Mouse (Mus musculus) neural tube, embryonic 10.5 days (tissue): Measurements from ENCODE around the gene Usp44.
"Not testable (repeated sequence)": the region's sequence is repeated elsewhere in the genome, so short reads cannot be mapped to it uniquely, and the experiment has no call there.

ENCODE experiments used
- DNase-seq: peaks from one replicate; pipeline ENCODE4 v3.0.0-alpha.2; 2017; ENCODE audit warnings: low spot score; ENCODE audit errors: extremely low spot score

Gene Usp44

DNA sequence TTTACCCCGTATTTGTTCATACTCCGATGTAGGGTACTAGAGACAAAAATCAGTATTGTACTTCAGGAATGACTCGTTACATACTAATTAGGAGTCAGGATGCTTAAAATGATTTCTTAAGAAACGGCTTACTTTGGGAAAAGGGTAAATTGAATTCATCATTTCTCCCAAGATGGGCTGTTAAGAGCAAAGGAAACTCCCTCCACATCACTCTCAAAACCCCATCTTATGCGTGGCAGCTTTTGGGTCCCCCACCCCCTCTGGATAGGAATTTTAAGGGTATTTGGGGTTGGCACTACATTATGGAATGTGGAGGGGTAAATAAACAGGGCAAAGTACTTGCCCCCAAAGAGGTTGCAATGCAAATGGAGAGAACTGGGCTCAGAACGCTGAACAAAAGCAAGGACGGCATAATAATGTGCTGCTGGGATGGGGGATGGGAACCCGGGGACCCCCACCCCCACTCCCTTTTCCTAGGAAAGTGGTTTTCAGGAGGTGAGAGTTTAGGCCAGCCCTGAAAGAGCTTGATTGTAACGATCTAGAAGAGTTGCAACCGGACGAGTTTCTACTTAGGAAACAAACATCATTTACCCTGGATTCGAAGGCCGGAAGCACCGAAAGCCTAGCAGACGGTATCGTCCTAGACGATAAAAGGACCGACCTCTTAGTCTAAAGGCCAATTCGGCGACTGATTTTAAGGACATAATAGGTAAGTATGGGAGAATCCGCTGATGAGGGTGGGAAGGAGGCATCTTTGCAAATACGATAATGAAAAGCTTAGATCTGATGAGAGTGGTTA, at the start of gene Usp44:
Gene Usp44 (plus strand): TSS at position 625 of the 799 bp plus-strand sequence.
- DNase-seq = peak; percentile 30

DNA sequence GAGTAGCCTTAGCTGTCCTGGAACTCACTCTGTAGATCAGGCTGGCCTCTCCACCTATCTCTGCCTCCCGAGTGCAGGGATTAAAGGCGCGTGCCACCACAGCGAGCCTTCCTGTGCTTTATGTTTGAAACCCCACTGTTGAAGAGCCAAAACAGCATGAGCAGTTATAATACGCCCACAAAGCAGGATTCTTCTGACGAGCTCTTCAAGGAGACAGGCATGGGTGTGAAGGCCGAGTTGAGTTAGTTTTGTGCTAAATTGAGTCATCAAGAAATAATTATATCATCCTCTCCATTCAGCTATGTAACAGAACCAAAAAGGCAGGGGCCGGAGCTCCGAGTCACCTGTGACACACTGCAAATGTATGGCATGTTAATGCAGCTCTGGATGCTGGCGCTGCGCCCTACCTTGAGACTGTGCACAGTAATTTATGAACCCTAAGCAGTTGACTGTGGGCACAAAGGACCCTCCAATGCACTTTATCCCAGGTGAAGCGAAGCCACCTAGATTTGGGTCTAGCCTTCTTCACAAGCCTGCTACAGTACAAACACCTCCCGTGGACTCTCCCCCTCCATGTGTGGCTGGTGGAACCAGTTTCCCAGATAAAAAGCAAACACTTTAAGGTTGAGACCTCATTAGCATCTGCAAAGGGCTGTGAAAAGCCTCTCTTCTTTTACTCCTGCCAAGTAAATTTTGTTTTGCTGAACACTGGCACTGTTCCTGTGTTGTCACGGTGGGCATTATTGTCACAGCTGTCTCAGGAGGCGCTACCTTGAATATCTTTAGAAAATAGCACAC, 47.9 kb upstream of the Usp44 start:
- no peak for DNase-seq

DNA sequence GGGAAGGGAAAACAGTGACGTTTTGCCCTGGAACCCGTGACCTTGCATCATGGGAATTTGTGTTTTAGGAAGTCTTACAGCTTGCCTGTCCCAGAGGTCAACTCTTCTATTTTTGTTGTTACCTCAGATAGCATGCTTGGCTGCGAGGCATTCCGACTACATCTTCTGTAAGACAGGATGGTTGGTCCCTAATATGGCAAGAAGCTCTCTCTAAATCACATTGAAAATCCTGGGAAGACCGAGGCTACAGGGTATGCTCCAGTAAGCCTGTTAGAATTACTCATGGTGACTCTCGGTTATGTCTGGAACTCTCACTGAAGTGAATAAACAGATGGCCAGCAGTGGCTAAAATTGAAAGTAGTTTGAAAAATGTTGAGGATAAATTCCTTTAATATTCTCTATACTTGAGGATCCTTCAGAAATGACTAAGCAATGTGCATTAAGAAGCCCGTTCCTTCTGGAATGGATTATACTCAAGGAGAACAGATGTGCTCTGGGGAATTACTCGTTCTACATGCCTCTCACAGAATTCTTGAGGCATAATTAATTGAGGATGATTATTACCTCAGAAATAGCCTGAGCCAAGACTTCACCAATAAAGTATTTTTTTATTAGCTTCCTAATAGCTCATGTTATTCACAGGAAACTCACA, 31.5 kb upstream of the Usp44 start:
- DNase-seq = no peak

DNA sequence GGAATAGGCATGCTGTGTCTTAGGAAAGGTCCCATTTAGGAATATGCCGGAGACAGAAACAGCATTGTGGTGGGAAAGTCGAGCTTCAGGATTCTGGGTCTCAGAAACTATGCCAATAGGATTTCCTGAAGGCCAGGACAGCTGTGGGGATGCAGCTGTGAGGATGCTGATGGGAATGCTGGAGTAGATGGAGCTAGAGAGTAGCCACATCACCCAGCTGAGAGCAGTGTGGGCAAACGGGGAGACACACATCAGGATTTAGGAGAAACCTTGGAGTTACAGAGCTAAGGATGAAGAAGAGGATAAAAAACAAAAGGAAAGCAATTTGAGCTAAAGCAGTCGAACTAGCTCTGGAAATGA, 31.0 kb upstream of the Usp44 start:
- no peak for DNase-seq

DNA sequence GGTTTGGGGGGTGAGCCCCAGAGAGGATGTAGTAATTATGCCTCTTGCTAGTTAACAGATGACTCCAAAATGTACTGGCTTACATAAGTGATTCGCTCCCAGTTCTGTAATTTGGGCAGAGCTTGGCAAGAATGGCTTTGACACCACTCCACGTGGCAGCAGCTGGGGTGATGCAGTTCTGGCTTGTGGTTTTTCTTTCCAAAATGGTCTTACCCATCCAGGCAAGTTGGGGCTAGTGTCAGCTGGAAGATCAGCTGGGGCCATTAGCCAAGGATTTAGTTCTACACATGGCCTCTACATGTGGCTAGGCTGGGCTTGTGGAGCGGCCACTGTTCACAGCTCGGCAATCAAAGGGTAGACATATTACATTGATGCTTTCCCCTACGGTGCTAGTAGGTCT, 30.5 kb upstream of the Usp44 start:
- no peak for DNase-seq

DNA sequence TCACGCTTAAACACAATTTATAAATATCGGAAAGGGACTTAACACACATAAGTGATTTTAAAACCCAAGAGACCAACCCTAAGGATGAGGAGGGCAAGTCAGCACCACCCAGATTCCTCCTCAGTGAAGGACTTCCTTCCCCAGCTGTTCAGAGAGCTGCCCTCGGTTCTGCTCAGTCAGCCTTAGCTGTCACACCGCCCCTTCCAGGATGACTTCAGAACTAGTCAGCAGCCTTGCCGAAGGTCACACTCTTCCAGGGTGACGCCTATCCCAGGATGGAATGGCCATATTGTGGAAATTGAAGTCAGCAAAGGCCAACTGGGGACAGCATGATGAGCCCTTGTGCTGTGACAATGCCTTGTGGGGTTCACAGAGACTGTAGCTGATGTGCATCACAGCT, 28.2 kb upstream of the Usp44 start:
- no peak for DNase-seq

DNA sequence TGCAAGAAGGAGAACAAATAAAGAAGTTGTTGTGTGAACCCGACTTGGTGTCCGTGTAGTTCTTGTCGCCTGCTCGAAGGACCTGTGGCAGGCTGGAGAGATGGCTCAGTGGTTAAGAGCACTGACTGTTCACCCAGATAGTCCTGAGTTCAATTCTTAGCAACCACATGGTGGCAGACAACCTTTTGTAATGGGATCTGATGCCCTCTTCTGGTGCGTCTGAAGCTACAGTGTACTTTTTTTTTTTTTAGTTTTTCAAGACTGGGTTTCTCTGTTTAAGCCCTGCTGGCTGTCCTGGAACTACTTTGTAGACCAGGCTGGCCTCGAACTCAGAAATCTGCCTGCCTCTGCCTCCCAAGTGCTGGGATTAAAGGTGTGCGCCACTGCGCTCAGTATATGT, 21.9 kb upstream of the Usp44 start:
- not testable (repeated sequence) for DNase-seq

DNA sequence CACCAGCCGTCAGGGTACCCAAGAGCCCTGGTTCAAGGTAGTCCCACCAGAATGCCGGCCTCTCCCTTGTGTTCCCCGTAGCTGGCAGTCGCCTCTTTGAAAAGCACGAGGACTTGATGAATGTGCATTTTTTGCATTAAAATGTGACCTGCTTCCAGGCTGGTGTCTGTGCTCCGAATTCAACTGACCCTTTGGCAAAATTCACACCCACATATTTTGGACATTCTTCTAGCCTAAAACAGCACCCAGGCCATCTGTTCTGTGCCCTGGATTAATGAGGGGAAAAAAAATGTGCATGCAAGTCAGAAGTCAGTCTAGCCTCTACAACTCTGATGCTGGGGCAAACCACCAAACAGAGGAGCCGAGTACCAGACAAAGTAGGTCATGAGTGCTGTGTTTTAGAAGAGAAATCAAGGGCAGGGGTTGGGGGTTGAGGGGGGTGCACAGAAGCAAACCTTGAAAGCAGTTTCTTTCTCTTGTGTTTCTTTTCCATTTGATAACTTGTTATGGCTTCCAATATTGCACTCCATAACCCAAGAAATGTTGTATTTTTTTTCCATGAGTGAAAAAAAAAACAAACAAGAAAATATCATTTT, 20.7 kb upstream of the Usp44 start:
- DNase-seq = no peak

DNA sequence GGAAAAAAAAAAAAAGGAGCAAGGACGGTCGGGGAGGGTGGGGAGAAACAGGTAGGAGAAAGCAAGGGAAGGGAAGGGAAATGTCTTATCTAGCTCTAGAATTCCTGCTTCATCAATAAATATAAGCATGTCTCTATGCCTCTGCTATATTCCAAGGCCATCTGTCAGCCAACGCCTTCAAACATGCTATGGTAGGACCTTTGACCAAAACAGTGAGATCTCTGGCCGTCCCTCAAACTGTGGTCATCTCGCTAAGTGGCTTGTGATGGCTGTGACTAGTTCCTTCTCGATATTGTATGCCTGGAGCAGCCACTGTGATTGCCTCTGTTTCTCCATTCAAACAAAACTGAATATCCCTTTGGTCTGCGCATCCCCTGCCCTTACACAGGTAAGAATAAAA, 19.3 kb upstream of the Usp44 start:
- no peak for DNase-seq

DNA sequence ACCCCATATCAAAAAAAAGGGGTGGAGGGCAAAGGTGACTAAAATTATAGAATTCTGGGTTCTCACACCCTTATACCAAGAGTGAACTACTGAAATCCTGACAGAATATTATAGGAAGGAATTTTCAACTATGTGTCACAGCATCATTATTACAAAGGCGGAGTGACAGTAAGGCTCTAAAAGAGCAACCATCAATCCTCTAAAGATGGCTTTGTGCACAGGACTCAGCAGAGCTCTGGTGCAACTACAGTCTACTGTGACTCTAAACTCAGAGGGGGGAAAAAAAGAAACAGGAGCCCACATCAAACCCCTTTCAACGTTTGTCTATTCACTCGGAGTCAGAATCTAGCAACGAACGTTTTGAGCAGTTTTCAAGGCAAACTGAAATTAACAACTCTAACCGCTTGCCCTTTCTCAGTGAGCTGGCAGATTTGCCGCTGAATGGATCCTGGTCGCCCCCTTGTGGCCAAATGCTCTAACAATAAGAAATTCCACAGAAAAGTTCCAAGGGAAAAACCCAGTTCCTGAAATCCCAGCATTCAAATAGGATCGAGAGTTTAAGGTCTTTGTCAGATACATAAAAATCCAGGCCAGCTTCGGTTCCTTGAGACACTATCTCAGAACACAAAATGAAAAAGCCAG, 18.5 kb upstream of the Usp44 start:
- peak; percentile 84 for DNase-seq

DNA sequence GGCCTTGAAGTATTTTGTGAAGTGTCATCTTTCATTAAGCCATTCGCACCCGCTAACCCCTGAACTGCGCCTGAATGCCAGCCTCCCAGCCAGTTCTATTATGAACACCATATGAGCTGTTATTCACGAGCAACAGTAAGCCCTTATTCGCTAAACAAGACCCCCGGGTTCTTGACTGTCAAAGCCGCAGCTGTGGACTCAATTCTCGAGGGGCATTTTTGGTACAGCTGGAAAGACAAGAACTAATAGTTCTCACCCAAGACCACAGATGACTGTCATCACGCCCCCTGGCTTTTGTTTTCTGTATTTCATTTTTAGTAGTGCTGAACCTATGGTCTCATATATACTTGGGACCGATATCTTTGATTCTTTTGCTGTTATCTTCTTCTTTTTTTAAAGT, 17.6 kb upstream of the Usp44 start:
- no peak for DNase-seq

DNA sequence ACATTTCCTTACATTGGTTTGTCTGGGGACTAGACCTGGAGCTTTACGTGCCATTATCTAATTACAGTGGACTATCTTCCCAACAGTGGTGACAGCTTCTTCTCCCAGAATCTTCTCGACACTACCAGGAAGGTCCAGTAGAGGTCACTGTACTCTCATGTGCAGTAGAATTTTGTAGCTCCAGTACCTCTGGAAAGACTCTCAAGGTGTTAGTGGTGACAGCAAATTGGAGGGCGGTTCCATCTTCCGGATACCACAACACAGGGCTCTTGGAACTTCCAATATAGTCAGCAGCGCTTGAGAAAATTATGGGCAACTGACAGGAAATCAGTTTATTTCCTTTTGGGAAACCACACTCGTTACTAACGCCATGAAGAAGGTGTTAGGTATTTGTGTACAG, 12.7 kb upstream of the Usp44 start:
- DNase-seq = peak; percentile 67

DNA sequence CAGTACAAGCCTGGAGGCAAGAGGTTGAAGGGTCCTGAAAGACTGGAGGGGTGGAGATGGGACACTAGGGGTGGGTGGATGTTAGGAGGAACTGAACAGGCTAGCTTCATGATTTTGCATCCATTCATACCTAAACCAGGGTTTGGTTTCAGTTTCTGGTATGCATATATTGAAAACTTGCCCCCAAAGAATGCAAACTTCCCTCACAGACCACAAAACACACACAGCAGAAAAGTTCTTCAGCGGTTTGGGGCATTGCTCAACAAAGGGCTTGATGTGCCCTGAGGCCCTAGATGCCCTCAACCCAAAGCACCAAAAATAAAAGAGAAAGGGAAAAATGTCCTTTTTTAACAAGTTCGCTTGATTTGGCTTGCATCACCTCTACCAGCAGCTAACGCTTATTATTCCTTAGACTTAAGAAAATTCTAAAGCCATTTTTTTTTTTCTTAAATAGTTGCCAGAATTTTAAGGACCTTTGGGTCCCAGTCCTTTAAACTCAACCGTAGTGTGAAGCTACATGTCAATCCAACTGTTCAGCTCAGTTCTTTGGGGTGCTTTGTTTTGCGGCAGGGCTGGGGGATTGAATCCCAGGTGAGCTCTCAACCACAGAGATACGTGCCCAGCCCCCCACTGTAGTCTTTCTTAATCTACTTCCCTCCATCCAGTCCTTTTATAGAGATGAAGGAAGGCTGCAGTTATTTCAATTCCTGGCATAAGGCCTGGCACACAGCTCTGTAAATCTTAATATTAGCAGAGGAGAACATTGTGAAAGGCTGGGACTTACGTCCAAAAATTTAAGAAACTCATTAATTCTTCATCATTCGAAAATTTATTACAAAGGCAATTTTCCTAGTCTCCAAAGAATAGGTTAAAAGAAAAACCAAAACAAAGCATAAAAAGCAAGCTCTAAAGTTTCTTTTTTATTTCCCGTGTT, 1.2 kb upstream of the Usp44 start:
- no peak for DNase-seq

DNA sequence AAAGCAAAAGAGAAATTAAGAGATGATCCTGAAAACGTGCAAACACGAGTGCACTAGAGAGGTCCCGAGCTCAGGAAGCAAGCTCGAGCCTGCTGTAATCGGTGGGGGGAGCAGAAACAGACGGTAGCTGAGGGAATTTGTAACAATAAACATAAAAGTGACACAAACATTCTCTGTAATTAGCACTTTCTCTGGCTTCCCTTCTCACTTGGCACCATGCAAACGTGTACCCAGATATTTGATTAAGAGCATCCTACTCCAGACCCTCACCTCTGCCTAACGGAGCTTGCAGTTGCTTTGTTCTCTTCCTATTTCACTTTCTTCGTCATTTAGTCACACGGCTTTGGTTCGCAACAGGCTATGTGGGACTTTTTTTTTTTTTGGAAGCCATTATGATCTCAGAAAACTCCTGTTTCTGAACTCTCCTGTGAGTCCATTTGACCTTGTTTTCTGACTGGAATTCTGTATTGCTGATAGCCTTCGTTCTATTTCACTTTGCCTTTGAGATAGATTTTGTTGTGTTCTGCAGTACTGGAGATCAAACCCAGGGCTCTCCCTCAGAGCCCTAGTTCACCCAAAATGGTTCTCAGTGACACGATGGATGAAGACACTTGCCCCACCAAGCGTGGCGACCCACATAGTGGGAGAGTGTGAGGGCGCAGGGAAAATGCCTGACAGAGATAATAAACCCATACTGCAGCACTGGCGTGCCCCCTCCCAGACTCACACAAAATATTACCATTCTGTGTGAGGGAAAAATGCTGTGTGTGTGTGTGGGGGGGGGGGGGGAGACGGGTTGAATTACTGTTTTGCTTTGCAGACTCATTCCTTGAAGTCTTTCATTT, 597 bp downstream of the Usp44 start:
- peak; percentile 25 for DNase-seq

DNA sequence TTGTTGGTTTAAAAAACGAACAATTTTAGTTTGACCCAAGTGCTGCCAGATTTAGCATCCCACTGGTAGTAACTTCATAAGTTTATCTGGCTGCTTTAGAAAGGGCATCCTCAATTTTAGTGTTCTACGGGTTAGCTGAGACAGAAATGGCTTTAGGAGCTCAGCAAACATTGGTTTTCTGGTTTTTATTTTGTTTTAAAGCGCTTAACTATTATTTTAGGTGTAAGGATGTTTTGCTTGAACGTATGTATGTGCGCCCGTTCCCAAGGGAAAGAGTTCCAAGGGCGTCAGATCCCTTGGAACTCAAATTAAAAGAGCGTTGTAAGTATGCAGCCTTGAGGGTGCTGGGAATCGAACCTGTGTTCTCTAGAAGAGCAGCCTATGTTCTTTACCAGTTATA, 1.5 kb downstream of the Usp44 start:
- no peak for DNase-seq

DNA sequence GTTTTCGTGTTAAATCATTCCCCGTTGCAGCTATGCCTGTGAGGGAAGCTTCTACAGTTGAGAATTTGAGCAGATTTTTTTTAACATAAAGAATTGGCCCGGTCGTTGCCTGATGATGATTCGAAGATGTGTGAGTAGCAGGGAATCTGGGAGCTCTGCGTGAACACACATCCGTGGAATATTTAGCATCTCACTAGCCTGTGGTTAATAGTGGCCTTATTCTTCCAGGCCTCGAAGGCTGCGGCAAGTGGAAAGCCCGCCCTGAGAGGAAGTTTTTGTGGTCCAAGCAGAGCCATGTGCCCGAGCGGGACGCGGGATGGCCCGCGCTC, 2.0 kb downstream of the Usp44 start:
- DNase-seq = no peak

DNA sequence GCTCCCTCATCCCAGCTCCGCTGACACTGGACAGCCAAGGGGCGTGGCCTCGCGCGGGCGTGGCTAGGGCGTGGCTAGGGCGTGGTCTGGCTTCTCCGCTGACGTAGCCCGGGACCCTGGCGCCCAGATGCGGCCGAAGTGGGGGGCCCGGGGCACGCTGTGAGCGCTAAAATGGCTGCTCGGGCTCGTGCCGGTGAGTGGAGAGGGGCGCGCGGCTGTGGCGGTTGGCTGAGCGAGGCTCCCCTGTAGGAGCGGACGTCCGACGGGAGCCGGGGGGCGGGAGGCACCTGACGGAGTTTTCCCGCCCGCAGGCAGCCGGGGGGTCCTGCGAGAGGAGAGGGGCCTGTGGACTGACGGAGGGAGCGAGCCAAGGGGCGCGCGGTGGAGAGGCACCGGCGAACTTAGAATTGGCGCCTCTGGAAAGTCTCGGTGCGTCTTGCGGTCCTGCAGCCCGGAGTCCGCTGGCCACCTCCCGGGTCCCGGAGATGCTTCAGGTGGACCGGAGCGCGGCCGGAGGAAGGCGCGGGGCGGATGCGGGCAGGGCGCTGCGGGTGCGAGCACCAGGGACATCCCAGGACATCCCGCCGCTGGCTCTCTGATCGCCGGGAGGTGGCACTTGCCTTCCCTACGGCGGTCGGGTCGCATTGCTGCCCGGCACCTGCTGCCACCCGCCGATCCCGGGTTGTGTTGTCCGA, 2.5 kb downstream of the Usp44 start:
- DNase-seq = peak; percentile 98

DNA sequence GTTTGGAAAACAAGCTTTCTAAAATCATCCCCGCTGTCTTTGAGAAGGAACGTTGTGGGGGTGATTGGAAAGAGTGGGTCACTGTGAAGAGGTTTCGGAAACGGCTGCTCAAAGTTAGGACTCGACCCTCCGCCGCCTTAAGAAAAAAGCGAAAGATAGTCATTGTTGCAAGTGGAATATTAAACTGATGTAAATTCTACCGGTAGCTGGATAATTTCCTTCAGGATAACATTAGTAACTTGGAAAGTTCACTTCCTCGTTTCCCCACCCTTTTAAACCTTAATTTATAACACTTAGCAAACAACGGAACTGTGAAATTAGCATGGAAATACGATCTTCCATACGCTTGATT, 3.0 kb downstream of the Usp44 start:
- no peak for DNase-seq

DNA sequence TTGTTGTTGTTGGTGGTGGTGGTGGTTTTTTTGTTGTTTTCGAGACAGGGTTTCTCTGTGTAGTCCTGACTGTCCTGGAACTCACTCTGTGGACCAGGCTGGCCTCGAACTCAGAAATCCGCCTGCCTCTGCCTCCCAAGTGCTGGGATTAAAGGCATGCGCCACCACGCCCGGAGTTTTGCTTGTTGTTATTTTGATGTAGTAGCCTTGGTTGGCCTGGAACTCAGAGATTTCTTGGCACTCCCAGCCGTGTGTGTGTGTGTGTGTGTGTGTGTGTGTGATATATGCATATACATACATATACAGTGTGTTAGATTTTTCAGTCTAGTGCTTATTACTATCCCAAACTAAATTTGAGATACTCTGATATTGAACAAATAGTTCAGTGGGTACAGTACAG, 3.8 kb downstream of the Usp44 start:
- DNase-seq = not testable (repeated sequence)
